Mouse (Mus musculus): Measurements from ENCODE around the gene Tmem223. TPM values are rescaled to one million over a fixed set of nuclear protein-coding genes. Genes with fewer than 3 reads are reported as not detected.

Gene Tmem223
- polyA plus RNA-seq, 1 experiment from 2014 or later: 59.1 TPM

DNA sequence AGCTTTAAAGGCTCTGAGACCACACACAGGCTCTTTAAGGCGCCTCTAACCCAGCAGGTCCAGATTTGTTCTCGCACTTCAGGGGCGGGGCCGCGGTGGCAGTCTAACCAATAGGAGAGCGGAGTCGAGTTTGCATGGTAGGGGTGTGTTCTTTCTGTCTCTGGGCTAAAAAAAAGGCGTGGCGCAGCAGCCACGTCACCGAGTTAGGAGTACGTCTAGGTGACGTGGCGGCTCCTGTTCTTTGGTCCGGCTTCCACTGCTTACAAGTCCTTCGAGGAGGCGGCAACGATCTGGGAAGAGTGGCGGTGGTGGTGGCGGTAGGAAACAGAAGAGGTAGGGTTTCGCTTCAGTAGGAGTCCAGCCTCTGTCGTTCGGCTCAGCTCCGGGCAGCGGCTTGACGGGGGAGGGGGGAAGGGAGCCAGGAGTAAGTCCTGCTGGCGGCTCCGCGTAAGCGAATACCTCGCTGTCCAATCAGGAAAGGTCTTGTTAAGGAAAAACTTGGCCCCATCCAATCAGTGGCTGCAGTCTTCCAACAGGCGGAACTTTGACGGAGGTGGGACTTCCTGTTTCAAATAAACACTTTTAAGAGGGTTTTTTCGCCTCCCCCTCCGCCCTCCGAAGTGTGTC, 29.4 kb upstream of the Tmem223 start, which contains the start of gene Stx5a:
TSS of gene Stx5a (plus strand) at position 171 of the 627 bp plus-strand sequence.
- TF ChIP-seq CTCF (IDR thresholded peaks at IDR 0.05; ENCODE audit: low read depth) (0 out of 2 replicates have a peak, but pooled peaks have one; percentile 15), EP300 (IDR thresholded peaks at IDR 0.05; ENCODE audit: low read depth) (peak; percentile 78; the same call in 1 of the 2 replicates)
- H3K4me3 ChIP-seq (ENCODE audit: low read depth, low read length): peak within 1 kb of the TSS; percentile 70
- H3K9me3 ChIP-seq (ENCODE audit: low read length): no peaks in the 10 kb centered on the region
- peak within 1 kb of the TSS; percentile 92 for H3K4me2 ChIP-seq (ENCODE audit: low read depth, low read length)
- peak within 1 kb of the TSS; percentile 92 for H3K27ac ChIP-seq (ENCODE audit: low read depth)
- DNase-seq (peak; percentile 95), ATAC-seq (peak; percentile 97)
- H3K9ac ChIP-seq (replicated peaks): peak within 1 kb of the TSS; percentile 84
- under 1% methylated on average over 36 of the region's 36 CpGs for WGBS (ENCODE audit: insufficient replicate concordance)
- peaks cover 58% of the 10 kb centered on the region for H3K36me3 ChIP-seq (replicated peaks; ENCODE audit: insufficient read depth, low read length)
- H3K27me3 ChIP-seq (ENCODE audit: insufficient read depth, low read length): no peaks in the 10 kb centered on the region
- peaks cover 16% of the 10 kb centered on the region for H3K4me1 ChIP-seq (ENCODE audit: insufficient read depth)

DNA sequence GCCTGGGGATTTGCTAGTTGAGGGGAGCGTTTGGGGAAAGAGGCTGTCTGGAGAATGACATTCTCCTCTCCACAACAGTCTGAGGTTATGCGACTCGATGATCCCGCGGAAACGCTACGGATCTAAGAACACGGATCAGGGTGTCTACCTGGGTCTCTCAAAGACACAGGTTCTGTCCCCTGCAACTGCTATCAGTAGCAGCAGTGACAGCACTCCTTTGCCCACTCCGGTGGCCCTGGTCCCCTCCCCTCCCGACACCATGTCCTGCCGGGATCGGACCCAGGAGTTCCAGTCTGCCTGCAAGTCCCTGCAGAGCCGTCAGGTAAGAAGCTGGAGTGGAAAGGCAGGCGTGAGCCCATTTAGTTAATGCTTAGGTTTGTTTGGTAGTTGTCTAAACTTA, 28.6 kb upstream of the Tmem223 start:
- peak overlapping the region; percentile 92 for H3K4me2 ChIP-seq (ENCODE audit: low read depth, low read length)
- peak overlapping the region; percentile 84 for H3K9ac ChIP-seq (replicated peaks)
- H3K4me3 ChIP-seq (ENCODE audit: low read depth, low read length): peak overlapping the region; percentile 70
- DNase-seq (peak; percentile 31), ATAC-seq (no peak)
- WGBS (ENCODE audit: insufficient replicate concordance): 7% methylated on average over 14 of the region's 14 CpGs
- peaks cover 65% of the 10 kb centered on the region for H3K36me3 ChIP-seq (replicated peaks; ENCODE audit: insufficient read depth, low read length)
- H3K4me1 ChIP-seq (ENCODE audit: insufficient read depth): peaks cover 16% of the 10 kb centered on the region
- TF ChIP-seq CTCF (IDR thresholded peaks at IDR 0.05; ENCODE audit: low read depth) (no peak), EP300 (IDR thresholded peaks at IDR 0.05; ENCODE audit: low read depth) (no peak)
- H3K9me3 ChIP-seq (ENCODE audit: low read length): no peaks in the 10 kb centered on the region
- H3K27me3 ChIP-seq (ENCODE audit: insufficient read depth, low read length): no peaks in the 10 kb centered on the region
- H3K27ac ChIP-seq (ENCODE audit: low read depth): peak overlapping the region; percentile 92

DNA sequence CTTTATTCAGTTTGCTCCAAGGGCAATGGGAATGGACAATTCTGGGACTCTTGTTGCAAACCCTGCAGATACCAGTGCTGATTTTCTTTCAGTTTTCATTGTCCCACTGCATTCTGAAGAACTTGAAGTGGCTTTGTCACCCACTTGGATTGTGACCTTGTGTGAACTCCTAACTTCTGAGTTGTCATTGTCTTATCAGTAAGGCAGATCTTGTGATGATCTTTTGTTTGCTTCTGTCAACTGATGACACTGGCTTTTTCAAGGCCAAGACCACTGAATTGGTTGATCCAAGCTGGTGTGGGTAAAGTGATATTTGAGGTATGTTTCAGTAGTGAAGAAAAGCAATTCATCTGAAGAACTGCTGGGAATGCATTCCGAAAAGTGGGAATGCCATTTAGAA, 25.4 kb upstream of the Tmem223 start:
- H3K36me3 ChIP-seq (replicated peaks; ENCODE audit: insufficient read depth, low read length): peaks cover 67% of the 10 kb centered on the region
- TF ChIP-seq EP300 (IDR thresholded peaks at IDR 0.05; ENCODE audit: low read depth) (no peak), CTCF (IDR thresholded peaks at IDR 0.05; ENCODE audit: low read depth) (no peak)
- no peaks in the 10 kb centered on the region for H3K9me3 ChIP-seq (ENCODE audit: low read length)
- H3K9ac ChIP-seq (replicated peaks): no peak overlapping the region
- H3K27ac ChIP-seq (ENCODE audit: low read depth): no peak overlapping the region
- H3K27me3 ChIP-seq (ENCODE audit: insufficient read depth, low read length): no peaks in the 10 kb centered on the region
- H3K4me2 ChIP-seq (ENCODE audit: low read depth, low read length): no peak overlapping the region
- WGBS (ENCODE audit: insufficient replicate concordance): 86% methylated on average over 1 of the region's 1 CpGs
- H3K4me3 ChIP-seq (ENCODE audit: low read depth, low read length): no peak overlapping the region
- ATAC-seq (no peak), DNase-seq (no peak)
- H3K4me1 ChIP-seq (ENCODE audit: insufficient read depth): peaks cover 15% of the 10 kb centered on the region

DNA sequence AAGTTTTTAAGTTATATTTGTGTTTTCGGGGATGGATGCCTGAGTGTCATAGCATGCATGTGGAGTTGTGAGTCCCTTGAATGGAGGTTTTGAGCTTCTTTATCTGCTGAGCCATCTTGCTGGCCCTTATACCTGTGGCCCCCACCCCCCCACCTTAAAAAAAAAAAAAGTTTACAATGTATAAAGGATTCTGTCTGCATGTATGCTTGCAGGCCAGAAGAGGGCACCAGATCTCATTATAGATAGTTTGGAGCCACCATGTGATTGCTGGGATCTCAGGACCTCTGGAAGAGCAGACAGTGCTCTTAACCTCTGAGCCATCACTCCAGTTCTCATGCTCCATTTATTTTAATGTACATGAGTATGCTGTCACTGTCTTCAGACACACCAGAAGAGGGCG, 23.4 kb upstream of the Tmem223 start:
- peaks cover 8% of the 10 kb centered on the region; the same call in 1 of the 2 replicates for H3K4me1 ChIP-seq (ENCODE audit: insufficient read depth)
- H3K9ac ChIP-seq (replicated peaks): no peak overlapping the region
- TF ChIP-seq CTCF (IDR thresholded peaks at IDR 0.05; ENCODE audit: low read depth) (peak; percentile 63), EP300 (IDR thresholded peaks at IDR 0.05; ENCODE audit: low read depth) (no peak)
- H3K9me3 ChIP-seq (ENCODE audit: low read length): no peaks in the 10 kb centered on the region
- H3K4me3 ChIP-seq (ENCODE audit: low read depth, low read length): no peak overlapping the region
- H3K36me3 ChIP-seq (replicated peaks; ENCODE audit: insufficient read depth, low read length): peaks cover 81% of the 10 kb centered on the region
- H3K27me3 ChIP-seq (ENCODE audit: insufficient read depth, low read length): no peaks in the 10 kb centered on the region
- ATAC-seq (peak; percentile 31; the same call in 1 of the 2 replicates), DNase-seq (no peak)
- no peak overlapping the region for H3K4me2 ChIP-seq (ENCODE audit: low read depth, low read length)
- no peak overlapping the region for H3K27ac ChIP-seq (ENCODE audit: low read depth)
- WGBS (ENCODE audit: insufficient replicate concordance): 63% methylated on average over 2 of the region's 2 CpGs

DNA sequence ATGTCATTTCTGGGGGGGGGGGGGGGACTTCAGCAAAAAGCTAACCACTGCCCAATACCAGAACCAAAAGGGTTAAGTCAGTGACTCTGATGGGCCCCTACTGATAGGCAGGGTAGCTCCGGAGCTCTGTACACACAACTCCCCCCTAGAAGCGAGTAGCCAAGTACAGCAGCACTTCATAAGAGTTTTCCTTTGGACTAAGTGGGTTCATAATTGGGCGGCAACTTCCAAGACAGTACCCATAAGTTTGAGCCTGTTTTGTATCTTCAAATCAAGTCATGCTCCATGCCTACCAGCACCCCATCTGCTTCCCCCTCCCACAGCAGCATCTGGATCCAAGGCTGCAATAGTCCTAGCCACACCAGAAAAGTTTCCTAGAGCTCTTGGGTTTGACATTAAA, 15.1 kb upstream of the Tmem223 start:
- 53% methylated on average over 3 of the region's 3 CpGs for WGBS (ENCODE audit: insufficient replicate concordance)
- Histone ChIP-seq H3K9me3 (ENCODE audit: low read length) (no peaks in the 10 kb centered on the region), H3K9ac (replicated peaks) (peak overlapping the region; percentile 97)

DNA sequence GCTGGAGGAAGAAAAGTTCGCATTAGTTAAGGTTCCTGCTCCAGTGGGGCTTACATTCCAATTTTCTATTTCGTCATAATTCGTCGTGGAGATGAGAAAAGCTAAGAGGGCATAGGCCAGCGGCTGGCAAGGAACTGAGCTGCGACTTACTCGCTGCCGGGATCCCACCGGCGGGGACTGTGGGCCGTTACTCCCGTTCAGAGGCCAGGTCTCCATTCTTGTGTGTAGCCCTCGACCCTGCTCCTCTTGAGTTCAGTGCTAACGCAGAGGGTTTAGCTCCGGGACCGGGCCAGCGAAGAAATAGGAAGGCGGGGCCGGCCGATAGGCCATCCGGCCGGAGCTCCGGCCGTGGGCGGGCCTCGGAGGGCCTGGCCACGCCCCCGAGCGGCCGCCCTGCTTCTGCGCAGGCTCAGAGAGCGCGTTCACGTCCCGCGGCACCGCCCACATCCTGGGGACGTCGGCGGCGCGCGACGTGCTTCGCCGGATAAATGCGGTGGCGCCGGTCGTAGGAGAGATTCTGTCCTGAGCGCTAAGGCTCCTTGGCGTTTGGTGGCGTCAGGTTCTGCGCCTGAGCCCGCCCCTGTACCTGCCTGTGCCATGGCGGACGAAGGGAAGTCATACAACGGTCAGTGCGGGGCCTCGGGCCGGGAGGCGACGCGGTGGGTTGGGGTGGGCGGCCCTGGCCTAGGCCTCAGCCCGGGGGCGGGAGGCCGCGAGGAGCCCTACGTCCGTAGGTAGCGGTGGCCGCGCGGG, 14.0 kb upstream of the Tmem223 start, which contains the start of gene Nxf1:
TSS of gene Nxf1 (plus strand) at position 439 of the 753 bp plus-strand sequence.
- peaks cover 34% of the 10 kb centered on the region for H3K36me3 ChIP-seq (replicated peaks; ENCODE audit: insufficient read depth, low read length)
- ATAC-seq: peak; percentile 96

More for the DNA sequence above, 15.1 kb upstream of the Tmem223 start:
- Histone ChIP-seq H3K4me3 (ENCODE audit: low read depth, low read length) (0 out of 2 replicates have a peak overlapping the region, but pooled peaks have one; percentile 94), H3K4me1 (ENCODE audit: insufficient read depth) (peaks cover 27% of the 10 kb centered on the region), H3K36me3 (replicated peaks; ENCODE audit: insufficient read depth, low read length) (peaks cover 44% of the 10 kb centered on the region), H3K27me3 (ENCODE audit: insufficient read depth, low read length) (no peaks in the 10 kb centered on the region), H3K27ac (ENCODE audit: low read depth) (no peak overlapping the region; the same call in 1 of the 2 replicates), H3K4me2 (ENCODE audit: low read depth, low read length) (peak overlapping the region; percentile 86)
- ATAC-seq (no peak), DNase-seq (no peak)
- TF ChIP-seq CTCF (IDR thresholded peaks at IDR 0.05; ENCODE audit: low read depth) (no peak), EP300 (IDR thresholded peaks at IDR 0.05; ENCODE audit: low read depth) (no peak)

More for the DNA sequence above, 14.0 kb upstream of the Tmem223 start, which contains the start of gene Nxf1:
- no peaks in the 10 kb centered on the region for H3K27me3 ChIP-seq (ENCODE audit: insufficient read depth, low read length)
- peak within 1 kb of the TSS; percentile 86 for H3K4me2 ChIP-seq (ENCODE audit: low read depth, low read length)
- TF ChIP-seq CTCF (IDR thresholded peaks at IDR 0.05; ENCODE audit: low read depth): no peak
- no peak for TF ChIP-seq EP300 (IDR thresholded peaks at IDR 0.05; ENCODE audit: low read depth)
- H3K9me3 ChIP-seq (ENCODE audit: low read length): no peaks in the 10 kb centered on the region
- H3K27ac ChIP-seq (ENCODE audit: low read depth): peak within 1 kb of the TSS; percentile 94
- peak within 1 kb of the TSS; percentile 97 for H3K9ac ChIP-seq (replicated peaks)
- under 1% methylated on average over 71 of the region's 75 CpGs for WGBS (ENCODE audit: insufficient replicate concordance)
- DNase-seq: peak; percentile 97
- H3K4me3 ChIP-seq (ENCODE audit: low read depth, low read length): peak within 1 kb of the TSS; percentile 94
- peaks cover 27% of the 10 kb centered on the region for H3K4me1 ChIP-seq (ENCODE audit: insufficient read depth)
